Mouse (Mus musculus) kidney, adult 2 months (tissue): ENCODE data around the gene Slc52a3.

Experiments
- CTCF ChIP-seq: fragments of 200-500 bp; conservative IDR thresholded peaks from 2 replicates; pipeline ENCODE4 v1.5.1; 2011; ENCODE audit warnings: low read depth, mild to moderate bottlenecking, control low read depth, low read length, moderate library complexity, mixed read lengths; ENCODE audit not compliant: insufficient read depth, insufficient read length
- POLR2A ChIP-seq: fragments of 200-500 bp; IDR thresholded peaks from one replicate; pipeline ENCODE4 v1.6.1; 2011; ENCODE audit warnings: low read depth, low read length, control low read depth

DNA sequence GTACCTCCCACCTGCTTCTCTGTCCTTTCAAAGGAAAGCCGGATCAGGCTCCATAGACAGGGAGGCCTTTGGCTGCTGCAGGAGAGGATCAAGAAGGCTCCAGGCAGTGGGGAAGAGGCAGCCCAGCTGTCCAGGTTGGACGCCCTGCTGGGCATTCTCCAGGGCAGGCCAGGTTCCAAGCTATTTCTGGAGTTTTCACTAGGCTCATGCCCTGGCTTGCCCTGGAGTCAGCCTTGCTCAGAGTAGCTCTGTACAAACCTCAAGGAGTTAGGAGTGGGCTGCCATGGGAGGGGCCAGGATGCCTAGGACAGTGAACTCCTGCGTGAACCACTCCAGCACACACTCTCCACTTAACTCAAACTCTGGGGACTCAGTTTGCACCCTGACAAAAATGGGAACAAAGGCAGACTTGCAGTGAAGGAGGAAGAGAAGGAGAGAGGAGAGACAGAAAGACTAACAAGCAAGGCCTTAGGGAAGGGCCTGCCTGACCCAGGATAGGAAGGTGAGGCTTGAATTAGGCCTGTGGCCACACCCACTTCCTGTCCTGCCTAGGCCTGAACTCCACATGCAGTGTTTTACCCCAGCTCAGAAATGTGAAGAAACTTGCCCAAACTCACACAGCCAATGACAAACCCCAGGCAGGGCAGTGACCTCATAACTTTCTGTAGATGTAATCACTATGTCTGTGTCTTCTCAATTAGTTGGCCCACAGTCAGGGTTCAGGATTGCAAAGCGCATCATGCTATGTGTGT, 18.4 kb upstream of the Slc52a3 start:
- no peak for TF ChIP-seq POLR2A
- no peak for TF ChIP-seq CTCF
